Mouse (Mus musculus) ES-E14 (cell line): ENCODE results near the gene Echdc2. TPM values are rescaled to one million over a fixed set of nuclear protein-coding genes. Genes with fewer than 3 reads are reported as not detected.

Experiments used
- DNase-seq: peaks from one replicate; pipeline ENCODE4 v3.0.0-alpha.2; 2013; ENCODE audit warnings: low read depth, low spot score
- H3K27ac ChIP-seq: 2 replicates; pipeline ENCODE4 v1.5.1; 2012; ENCODE audit warnings: low read depth, mild to moderate bottlenecking, low read length, moderate library complexity, mixed read lengths; ENCODE audit not compliant: poor library complexity, insufficient read depth, severe bottlenecking
- H3K36me3 ChIP-seq: 2 replicates; pipeline ENCODE4 v1.6.1; 2012; ENCODE audit warnings: mild to moderate bottlenecking, low read length, moderate library complexity, mixed read lengths; ENCODE audit not compliant: control insufficient read depth, poor library complexity, insufficient read depth, severe bottlenecking
- H3K4me1 ChIP-seq, 2 experiments: fragments of 150-350 bp in 1 of 2; sonication (generic) in 1 of 2; 2 replicates each; pipeline ENCODE4 v1.6.1; 2012; ENCODE audit warnings: low read length in 2 of 2, mild to moderate bottlenecking in 1 of 2, mixed read lengths in 1 of 2; ENCODE audit not compliant: control insufficient read depth in 2 of 2, insufficient read depth in 2 of 2, poor library complexity in 1 of 2
- H3K4me3 ChIP-seq, 2 experiments: fragments of 150-350 bp in 1 of 2; sonication (generic) in 1 of 2; 2 replicates each; pipeline ENCODE4 v1.5.1; 2012; ENCODE audit warnings: low read length in 2 of 2, low read depth in 1 of 2, mild to moderate bottlenecking in 1 of 2, mixed read lengths in 1 of 2; ENCODE audit not compliant: insufficient read depth in 1 of 2, poor library complexity in 1 of 2, severe bottlenecking in 1 of 2
- H3K9ac ChIP-seq: 2 replicates; pipeline ENCODE4 v1.6.1; 2012; ENCODE audit warnings: low read depth, mild to moderate bottlenecking, low read length, mixed read lengths; ENCODE audit not compliant: poor library complexity, insufficient read depth, severe bottlenecking
- H3K9me3 ChIP-seq: fragments of 150-350 bp; sonication (generic); 2 replicates; pipeline ENCODE4 v1.6.1; 2012; ENCODE audit warnings: low read depth, mild to moderate bottlenecking, low read length; ENCODE audit not compliant: control insufficient read depth, insufficient read depth
- CHD2 ChIP-seq: IDR thresholded peaks from 2 replicates; pipeline ENCODE4 v1.6.1; 2014; ENCODE audit warnings: mild to moderate bottlenecking, low read depth, low read length, inconsistent platforms
- HCFC1 ChIP-seq: IDR thresholded peaks from 2 replicates; pipeline ENCODE4 v1.6.1; 2012; ENCODE audit warnings: low read length, inconsistent platforms, borderline replicate concordance; ENCODE audit not compliant: insufficient read depth
- MAFK ChIP-seq: IDR thresholded peaks from 2 replicates; pipeline ENCODE4 v1.6.1; 2014; ENCODE audit warnings: mild to moderate bottlenecking, low read depth, low read length, inconsistent platforms; ENCODE audit not compliant: insufficient read depth
- ZC3H11A ChIP-seq: IDR thresholded peaks from 2 replicates; pipeline ENCODE4 v1.6.1; 2012; ENCODE audit warnings: low read depth, mild to moderate bottlenecking, inconsistent platforms, low read length, borderline replicate concordance
- ZNF384 ChIP-seq: IDR thresholded peaks from 2 replicates; pipeline ENCODE4 v1.6.1; 2012; ENCODE audit warnings: low read depth, low read length, inconsistent platforms
- in situ Hi-C, 2 experiments: fragments of 600-800 bp; cut with MboI; formaldehyde crosslinking; loops; one replicate each; pipeline ENCODE4 v1.15.1; 2025; ENCODE audit warnings: low sequenced_read_pairs in 2 of 2, inconsistent platforms in 1 of 2; ENCODE audit not compliant: unreplicated experiment in 2 of 2
- total RNA-seq: library from RNA; depleted of rRNA; stranded (reverse); fragments of 300-350 nt; gene quantifications from 2 replicates; pipeline ENCODE4 v1.2.3, GENCODE M21; 2012; rRNA removed

The Echdc2 gene
- total RNA-seq, 1 experiment: 50.8 TPM

DNA sequence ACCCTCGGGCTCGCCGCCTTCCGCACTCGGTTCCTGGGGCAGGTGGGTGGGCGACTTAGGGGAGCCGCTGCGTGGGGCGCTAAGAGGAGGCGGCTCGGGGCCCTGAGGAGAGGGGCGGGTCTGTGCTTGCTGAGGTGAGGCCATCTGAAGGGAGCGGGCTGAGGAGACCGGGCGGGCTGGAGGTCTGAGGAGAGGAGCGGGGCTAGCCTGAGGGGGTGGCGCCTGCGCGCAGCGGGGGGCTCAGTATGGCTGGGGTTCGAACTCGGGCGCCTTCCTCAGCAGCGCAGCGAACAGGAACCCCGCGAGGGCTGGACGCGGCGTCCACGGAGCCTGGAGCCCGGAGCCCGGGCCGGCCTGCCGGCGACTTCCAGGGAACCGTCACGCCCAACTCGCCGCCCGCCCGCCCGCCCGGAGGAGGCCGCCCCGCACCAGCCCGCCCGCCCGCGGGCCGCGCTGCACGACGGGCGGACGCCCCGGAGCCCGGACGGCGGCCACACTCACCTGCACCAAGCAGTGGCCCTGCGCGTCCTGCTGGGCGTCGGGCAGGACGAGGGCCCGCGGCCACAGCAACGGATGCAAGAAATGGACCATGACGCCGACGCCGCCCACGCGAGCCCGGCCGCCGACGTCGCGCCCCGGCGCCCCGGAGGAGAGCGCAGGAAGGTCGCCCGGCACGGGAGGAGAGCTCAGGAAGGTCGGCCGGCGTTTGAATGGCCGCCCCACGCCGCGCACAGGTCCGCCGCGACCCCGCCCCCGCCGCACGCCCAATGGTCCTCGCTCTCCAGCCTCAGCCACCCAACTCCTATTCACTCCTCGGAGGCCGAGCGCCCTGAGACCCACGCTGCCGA is 52.3 kb downstream of the Echdc2 start, which contains the start of gene Zyg11a:
Gene Zyg11a (minus strand): TSS at position 717 of the 848 bp plus-strand sequence.
- peaks cover 1 to 4% of the 10 kb centered on the region in 2 experiments; a peak in 3 of 4 replicates for H3K4me1 ChIP-seq
- in situ Hi-C loops: no loop called here
- TF ChIP-seq ZNF384 (no peak), HCFC1 (no peak), ZC3H11A (no peak), CHD2 (no peak), MAFK (no peak)
- H3K9ac ChIP-seq: peak within 1 kb of the TSS; percentile 96
- H3K9me3 ChIP-seq: no peaks in the 10 kb centered on the region
- H3K4me3 ChIP-seq: peak within 1 kb of the TSS; percentile 50 to 96
- peak within 1 kb of the TSS; percentile 79 for H3K27ac ChIP-seq
- DNase-seq: peak; percentile 24
- no peaks in the 10 kb centered on the region for H3K36me3 ChIP-seq

DNA sequence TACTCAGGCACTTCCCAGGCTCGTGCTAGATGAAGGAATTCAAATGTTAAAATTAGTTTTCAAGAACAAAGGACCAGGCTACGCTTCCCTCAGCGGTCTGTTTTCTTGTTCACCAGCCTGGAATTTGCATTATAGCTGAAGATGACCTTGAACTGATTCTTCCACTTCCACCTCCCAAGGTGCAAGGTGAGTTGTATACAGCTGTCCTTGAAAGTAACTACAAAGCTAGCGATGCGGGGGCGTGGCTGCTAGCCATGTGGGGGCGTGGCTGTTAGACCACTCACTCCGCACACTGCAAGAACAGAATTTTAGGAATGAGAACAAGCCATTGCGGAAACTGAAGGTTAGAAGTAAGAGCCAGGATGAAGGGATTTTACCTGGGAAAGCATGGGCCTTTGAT is 53.8 kb downstream of the Echdc2 start:
- Histone ChIP-seq H3K4me1 (peaks cover 1 to 4% of the 10 kb centered on the region in 2 experiments; a peak in 3 of 4 replicates), H3K27ac (peak overlapping the region; percentile 50; the same call in 1 of the 2 replicates), H3K9ac (peak overlapping the region; percentile 65), H3K9me3 (no peaks in the 10 kb centered on the region), H3K36me3 (no peaks in the 10 kb centered on the region), H3K4me3 (peak overlapping the region; percentile 54 to 96)
- DNase-seq: peak; percentile 96
- TF ChIP-seq CHD2: peak; percentile 79
- no peak for TF ChIP-seq ZC3H11A
- TF ChIP-seq MAFK: no peak
- peak; percentile 18; the same call in 1 of the 2 replicates for TF ChIP-seq HCFC1
- in situ Hi-C loops: no loop called here

DNA sequence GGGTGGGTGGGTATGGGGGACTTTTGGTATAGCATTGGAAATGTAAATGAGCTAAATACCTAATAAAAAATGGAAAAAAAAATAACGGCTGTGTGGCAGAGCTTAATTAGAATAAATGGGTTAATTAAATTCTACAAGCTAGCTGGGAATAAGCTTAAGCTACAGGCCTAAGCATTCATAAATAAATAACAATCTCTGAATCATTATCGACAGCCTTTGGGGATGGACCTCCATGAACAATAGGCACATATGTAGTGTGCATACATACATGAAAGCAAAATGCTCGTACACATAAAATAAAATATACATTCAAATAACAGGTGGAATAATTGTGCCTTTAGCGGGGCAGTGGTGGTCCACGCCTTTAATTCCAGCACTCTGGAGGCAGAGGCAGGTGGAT is 57.3 kb downstream of the Echdc2 start:
- in situ Hi-C loops: no loop called here
- Histone ChIP-seq H3K9me3 (no peaks in the 10 kb centered on the region), H3K4me1 (peaks cover 8 to 18% of the 10 kb centered on the region in 2 experiments; a peak in 3 of 4 replicates), H3K4me3 (no peak overlapping the region), H3K9ac (no peak overlapping the region), H3K36me3 (no peaks in the 10 kb centered on the region), H3K27ac (no peak overlapping the region)
- DNase-seq: no peak
- TF ChIP-seq HCFC1 (no peak), ZNF384 (no peak), MAFK (no peak), CHD2 (no peak), ZC3H11A (no peak)

DNA sequence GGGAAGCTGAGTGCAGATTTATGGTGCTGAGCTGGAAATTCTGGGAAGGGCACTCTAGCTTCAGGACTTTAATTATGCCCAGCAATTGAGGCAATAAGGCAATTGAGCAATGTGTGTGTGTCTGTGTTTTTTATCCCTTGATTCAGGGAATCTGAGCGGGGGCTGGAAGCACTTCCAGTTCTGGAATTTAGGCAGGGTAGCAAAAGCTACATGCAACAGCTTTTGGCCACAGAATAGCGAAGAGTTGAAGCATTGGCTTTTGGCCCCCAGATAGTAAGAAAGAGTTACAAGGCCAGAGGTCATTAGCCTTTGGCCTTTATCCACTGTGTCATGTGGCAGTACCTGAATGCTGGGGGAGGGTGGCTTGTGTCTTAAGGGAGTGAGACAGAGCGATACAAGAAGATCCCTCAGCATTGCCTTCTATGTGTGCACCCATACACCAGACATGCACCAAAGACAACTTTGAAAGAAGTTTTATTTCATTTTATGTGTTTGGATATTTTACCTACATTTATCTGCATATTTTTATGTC is 60.2 kb downstream of the Echdc2 start:
- H3K9ac ChIP-seq: no peak overlapping the region
- H3K27ac ChIP-seq: no peak overlapping the region
- in situ Hi-C loops: no loop called here
- no peak for TF ChIP-seq ZC3H11A
- TF ChIP-seq ZNF384: no peak
- TF ChIP-seq MAFK: no peak
- no peak for TF ChIP-seq CHD2
- no peak for TF ChIP-seq HCFC1
- peaks cover 6 to 18% of the 10 kb centered on the region in 2 experiments; a peak in 3 of 4 replicates for H3K4me1 ChIP-seq
- DNase-seq: no peak
- H3K36me3 ChIP-seq: no peaks in the 10 kb centered on the region
- no peak overlapping the region for H3K4me3 ChIP-seq
- no peaks in the 10 kb centered on the region for H3K9me3 ChIP-seq

Other genes starting within 250 kb of the Echdc2 start
- 7.9 and 11.0 TPM in 2 replicates for gene Cpt2, start 241.8 kb upstream of the Echdc2 start, total RNA-seq
- gene Slc1a7, start 197.1 kb upstream of the Echdc2 start, total RNA-seq: 0.18 and 0.37 TPM in 2 replicates
- gene Podn, start 69.0 kb upstream of the Echdc2 start, total RNA-seq: 0.74 and 1.0 TPM in 2 replicates
- gene Scp2, start 20.4 kb upstream of the Echdc2 start, total RNA-seq: 50.4 and 65.9 TPM in 2 replicates
- gene Zyg11a, start 52.6 kb downstream of the Echdc2 start, total RNA-seq: 10.4 and 12.8 TPM in 2 replicates
- gene Zyg11b, start 135.7 kb downstream of the Echdc2 start, total RNA-seq: 13.3 and 13.6 TPM in 2 replicates
- gene Coa7, start 162.7 kb downstream of the Echdc2 start, total RNA-seq: 24.7 and 37.0 TPM in 2 replicates
- 1.5 and 5.5 TPM in 2 replicates for gene Shisal2a, start 217.9 kb downstream of the Echdc2 start, total RNA-seq
- gene Gpx7, start 241.5 kb downstream of the Echdc2 start, total RNA-seq: 18.6 and 35.1 TPM in 2 replicates